Mouse (Mus musculus) thymus, adult 2 months (tissue): ENCODE measurements around the gene Jag2.

Source experiments
- CTCF ChIP-seq: fragments of 200-500 bp; IDR thresholded peaks from 2 replicates; pipeline ENCODE4 v1.5.1; 2012; ENCODE audit warnings: mild to moderate bottlenecking, control low read depth, low read length, moderate library complexity, borderline replicate concordance; ENCODE audit not compliant: control insufficient read depth, poor library complexity, insufficient read depth; ENCODE audit errors: extremely low read depth
- POLR2A ChIP-seq: fragments of 200-500 bp; IDR thresholded peaks from 2 replicates; pipeline ENCODE4 v1.6.1; 2012; ENCODE audit warnings: mild to moderate bottlenecking, low read length, control low read depth, moderate library complexity; ENCODE audit not compliant: control insufficient read depth, poor library complexity, insufficient read depth; ENCODE audit errors: extremely low read depth

GRCm38 (mm10) chr12:112940238-112940637, 10.7 kb upstream of the Jag2 start:
- TF ChIP-seq CTCF, result no peak
- TF ChIP-seq POLR2A, result no peak
